Mouse (Mus musculus) heart, adult 2 months (tissue): ENCODE measurements around the gene Hist1h4i.

Experiments
- CTCF ChIP-seq: fragments of 200-600 bp; IDR thresholded peaks from 2 replicates; pipeline ENCODE4 v1.8.1; 2022; ENCODE audit warnings: antibody characterized with exemption, mild to moderate bottlenecking, moderate library complexity
- EP300 ChIP-seq: fragments of 200-500 bp; IDR thresholded peaks from 2 replicates; pipeline ENCODE4 v1.6.1; 2011; ENCODE audit warnings: low read depth, low read length, control low read depth; ENCODE audit not compliant: insufficient read depth

DNA sequence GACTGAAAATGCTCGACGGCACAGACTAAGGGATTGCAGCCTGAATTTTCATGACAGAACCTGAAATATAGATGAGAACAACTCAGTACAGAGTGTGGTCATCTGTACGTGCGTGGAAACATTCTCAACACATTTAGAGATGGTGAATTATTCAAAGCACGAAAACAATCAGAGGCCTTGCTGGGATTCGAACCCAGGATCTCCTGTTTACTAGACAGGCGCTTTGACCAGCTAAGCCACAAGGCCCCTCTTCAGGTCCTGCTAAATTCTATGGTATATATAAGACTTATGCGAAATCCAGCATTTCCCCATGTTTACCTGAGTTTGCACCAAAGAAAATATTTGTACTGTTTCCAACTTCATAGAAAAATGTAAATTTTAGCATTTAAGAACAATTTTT, 11.2 kb downstream of the Hist1h4i start:
- TF ChIP-seq EP300 (no peak), CTCF (no peak)
